Mouse (Mus musculus) testis, adult 2 months (tissue): ENCODE measurements at regions not wholly inside any gene's neighbourhood (a gene's known extent, or its start where the extent isn't known, plus 50 kb on each side); places are given as distances from the start of the nearest gene placed in this dataset.

Experiments
- CTCF ChIP-seq: fragments of 200-500 bp; IDR thresholded peaks from 2 replicates; pipeline ENCODE4 v1.5.1; 2012; ENCODE audit warnings: low read depth, mild to moderate bottlenecking, inconsistent platforms, low read length, moderate library complexity; ENCODE audit not compliant: control insufficient read depth, insufficient read depth, insufficient replicate concordance
- POLR2A ChIP-seq: fragments of 200-500 bp; IDR thresholded peaks from 2 replicates; pipeline ENCODE4 v1.6.1; 2012; ENCODE audit warnings: low read depth, mild to moderate bottlenecking, inconsistent platforms, low read length, moderate library complexity; ENCODE audit not compliant: control insufficient read depth

- TF ChIP-seq CTCF: no peak
- TF ChIP-seq POLR2A: no peak
Measured at GRCm38 (mm10) chr17:80800877-80801276, 72.6 kb upstream of the Map4k3 start.
